Mouse (Mus musculus) frontal cortex, postnatal 14 days (tissue): Measurements from ENCODE around the gene Cxcl12.

Experiments used
- DNase-seq, 2 experiments: peaks; one replicate each; pipeline ENCODE4 v3.0.0; 2022; ENCODE audit warnings: low spot score in 2 of 2

Cxcl12 gene

GRCm38 (mm10) chr6:117220831-117221345 lies 52.6 kb downstream of the Cxcl12 start:
- no peak for DNase-seq
